Mouse (Mus musculus) hematopoietic multipotent progenitor cell, adult 10-12 weeks (in vitro differentiated cells): Measurements from ENCODE around the gene Esp23. TPM values are rescaled to one million over a fixed set of nuclear protein-coding genes. Genes with fewer than 3 reads are reported as not detected.

Source experiments
- polyA plus RNA-seq: library from polyadenylated mRNA; stranded (reverse); fragments of >175 nt; gene quantifications from 2 replicates; pipeline ENCODE4 v1.2.3, GENCODE M21; 2012; ENCODE audit warnings: low replicate concordance

Gene Esp23
- polyA plus RNA-seq: not detected in 2 replicates

DNA sequence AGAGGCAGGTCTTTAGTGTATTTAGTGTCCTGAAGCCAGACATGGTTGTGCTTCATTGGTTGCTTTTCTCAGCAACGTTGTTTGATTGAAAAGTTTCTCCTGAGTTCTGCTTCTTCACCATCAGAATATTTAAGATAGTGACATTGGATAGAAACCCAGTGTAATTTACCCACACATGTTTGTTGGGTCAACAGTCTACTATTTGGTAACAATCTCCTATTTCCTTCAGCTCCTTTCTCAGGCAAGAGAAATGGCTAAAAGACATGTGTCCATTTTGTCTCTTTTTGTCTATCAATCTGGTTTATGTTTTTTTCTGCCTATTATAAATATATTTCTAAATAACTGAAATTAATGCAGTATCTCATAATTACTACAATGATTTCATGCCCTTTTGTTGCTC lies at the start of gene Esp23:
TSS of gene Esp23 (minus strand) at position 101 of the 400 bp plus-strand sequence.

DNA sequence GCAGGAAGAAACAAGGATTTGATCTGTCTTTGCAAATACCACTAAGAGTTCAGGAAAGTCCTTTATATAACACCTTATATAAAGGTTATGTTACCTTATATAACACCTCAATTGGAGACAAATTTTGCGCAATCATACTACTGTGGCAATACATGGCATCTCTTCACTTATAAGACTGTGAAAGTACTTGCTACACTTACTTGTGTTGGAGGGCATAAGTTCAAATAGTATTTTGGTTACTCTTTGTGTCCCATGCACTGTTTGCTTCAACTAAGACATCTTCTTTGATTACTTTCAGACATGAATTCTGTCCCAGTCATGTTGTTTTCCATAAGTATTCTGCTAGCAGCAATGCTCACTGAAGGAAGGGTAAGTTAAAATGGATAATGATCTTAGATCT lies 18.2 kb upstream of the Esp23 start, which contains the start of gene Esp22:
TSS of gene Esp22 (plus strand) at position 301 of the 400 bp plus-strand sequence.

DNA sequence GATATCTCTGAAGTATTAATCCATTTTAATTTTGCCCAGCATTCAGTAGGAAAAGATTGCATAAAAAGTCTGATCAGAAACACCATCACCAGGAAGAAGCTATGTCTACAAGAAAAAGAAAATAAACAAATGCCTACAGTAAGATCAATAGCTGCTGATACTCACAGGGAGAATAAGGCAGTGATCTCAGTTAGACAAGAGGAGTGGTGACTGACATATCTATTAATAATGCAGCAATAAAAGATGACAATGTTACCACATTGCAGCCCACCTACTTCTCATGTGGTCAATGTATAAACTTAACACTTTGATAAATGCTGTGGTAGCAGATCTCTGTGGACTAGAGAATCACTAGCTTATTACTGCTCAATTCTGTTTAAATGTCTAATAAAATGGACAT lies 33.6 kb downstream of the Esp23 start, which contains the start of gene Gm21903:
TSS of gene Gm21903 (minus strand) at position 101 of the 400 bp plus-strand sequence.

DNA sequence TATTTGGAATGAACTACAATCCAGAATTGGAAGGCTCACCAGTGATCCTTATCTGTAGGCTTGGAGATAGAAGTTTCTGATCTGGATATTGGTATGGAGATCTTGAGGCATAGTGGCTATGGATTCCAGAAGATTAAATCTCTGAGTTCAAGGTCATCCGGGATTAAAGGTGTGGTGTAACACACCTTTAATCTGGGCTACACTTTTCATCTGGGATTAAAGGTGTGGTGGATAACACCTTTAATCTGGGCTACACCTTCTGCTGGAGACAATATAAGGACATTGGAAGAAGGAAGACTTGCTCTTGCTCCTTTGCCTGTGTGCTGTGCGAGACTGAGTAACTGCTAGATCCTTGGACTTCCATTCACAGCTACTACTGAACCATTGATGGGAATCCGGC lies 40.4 kb downstream of the Esp23 start, which contains the start of gene Esp24:
TSS of gene Esp24 (plus strand) at position 301 of the 400 bp plus-strand sequence.

Other genes starting within 250 kb of the Esp23 start
- gene Esp24, start 40.3 kb downstream of the Esp23 start, polyA plus RNA-seq: not detected in 2 replicates
- not detected in 2 replicates for gene Gm21903, start 33.7 kb downstream of the Esp23 start, polyA plus RNA-seq
- not detected in 2 replicates for gene Esp22, start 18.3 kb upstream of the Esp23 start, polyA plus RNA-seq